Mouse (Mus musculus): ENCODE measurements at regions not wholly inside any gene's neighbourhood (a gene's known extent, or its start where the extent isn't known, plus 50 kb on each side); places are given as distances from the start of the nearest gene placed in this dataset.

GRCm38 (mm10) chr8:93591608-93592301, 56.1 kb upstream of the Ces5a start:
- DNase-seq = peak; percentile 88

DNA sequence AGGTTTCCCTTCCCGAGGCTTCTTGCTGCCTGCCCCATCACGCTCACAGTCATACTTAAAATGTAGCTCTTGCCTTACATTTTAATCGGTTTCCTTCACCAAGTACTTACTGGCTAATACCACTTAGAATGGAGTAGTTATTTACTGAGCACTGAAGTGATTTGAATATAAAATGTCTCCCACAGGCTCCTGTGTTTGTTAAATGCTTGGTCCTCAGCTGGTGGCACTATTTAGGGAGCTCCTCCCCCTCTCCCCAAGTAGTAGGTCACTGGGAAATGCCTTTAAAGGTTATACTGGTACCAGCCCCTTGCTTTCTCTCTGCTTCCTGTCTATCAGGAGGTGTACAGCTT, 56.6 kb upstream of the Ces5a start:
- no peak for DNase-seq

DNA sequence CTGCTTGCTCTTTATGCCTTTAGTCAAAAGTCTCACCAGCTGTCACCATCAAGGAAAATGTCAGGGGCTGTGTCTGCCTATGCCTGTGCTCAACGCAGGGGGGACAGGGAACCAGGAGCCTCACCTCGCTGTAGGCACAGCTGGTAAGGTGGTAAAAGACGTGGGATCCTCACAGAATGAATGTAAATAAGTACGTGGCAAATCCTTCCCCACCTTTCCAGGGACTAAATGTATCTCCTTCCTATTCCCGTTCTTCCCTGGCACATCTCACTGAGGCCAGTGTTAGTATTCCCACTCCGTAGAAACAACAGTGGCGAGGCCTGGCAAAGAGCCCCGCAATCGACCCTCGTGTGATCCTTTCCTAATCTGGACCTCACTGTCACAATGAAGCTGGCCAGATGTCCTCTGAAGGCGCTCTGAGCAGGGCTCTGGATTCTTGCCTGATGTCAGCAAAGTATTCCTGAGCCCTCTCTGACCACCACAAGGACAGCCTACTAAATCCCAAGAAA, 63.0 kb upstream of the Ces5a start:
- no peak for DNase-seq

DNA sequence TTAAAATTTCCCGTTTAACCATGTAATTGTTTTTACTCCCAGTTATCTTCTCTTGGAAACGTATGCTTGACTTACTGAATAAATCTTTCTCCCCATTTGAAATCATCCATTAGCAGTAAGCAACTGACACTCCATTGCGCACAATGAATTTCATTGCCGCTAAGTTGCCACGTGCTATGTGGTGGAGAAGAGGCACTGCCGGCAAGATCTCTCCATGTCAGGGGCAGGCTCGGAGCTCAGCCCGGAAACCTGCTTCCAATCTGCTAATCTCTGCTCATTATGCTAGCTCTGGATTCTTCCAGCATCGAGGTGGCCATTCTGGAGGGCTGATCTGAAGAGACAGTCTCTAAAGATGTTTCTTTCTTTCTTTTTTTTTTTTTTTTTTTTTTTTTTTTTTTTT, 63.7 kb upstream of the Ces5a start:
- no peak for DNase-seq

- DNase-seq = no peak
Observed at GRCm38 (mm10) chr8:93599776-93600175, 64.1 kb upstream of the Ces5a start.

GRCm38 (mm10) chr8:93626807-93627526, 91.3 kb upstream of the Ces5a start:
- DNase-seq = peak; percentile 72

- DNase-seq = no peak
Observed at GRCm38 (mm10) chr8:93627626-93628025, 92.0 kb upstream of the Ces5a start.

DNA sequence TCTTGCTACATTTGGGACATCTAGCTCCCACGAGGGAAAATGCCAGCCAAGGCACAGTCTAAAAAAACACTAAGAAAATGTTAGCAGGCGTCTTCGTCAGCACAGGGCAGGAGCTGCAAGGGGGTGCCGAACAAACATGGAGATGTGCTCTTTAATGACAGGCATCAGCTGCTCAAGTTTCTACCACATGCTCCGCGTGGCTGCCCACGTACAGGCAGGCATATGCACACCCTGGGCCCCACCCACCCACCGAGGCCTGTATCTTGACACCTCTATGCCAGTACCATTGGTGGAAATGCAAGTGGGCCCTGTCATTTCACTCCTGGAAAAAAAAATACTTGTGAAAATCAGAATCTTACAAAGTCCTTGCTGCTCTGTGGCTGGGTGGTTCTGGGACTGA, 97.3 kb upstream of the Ces5a start:
- no peak for DNase-seq

DNA sequence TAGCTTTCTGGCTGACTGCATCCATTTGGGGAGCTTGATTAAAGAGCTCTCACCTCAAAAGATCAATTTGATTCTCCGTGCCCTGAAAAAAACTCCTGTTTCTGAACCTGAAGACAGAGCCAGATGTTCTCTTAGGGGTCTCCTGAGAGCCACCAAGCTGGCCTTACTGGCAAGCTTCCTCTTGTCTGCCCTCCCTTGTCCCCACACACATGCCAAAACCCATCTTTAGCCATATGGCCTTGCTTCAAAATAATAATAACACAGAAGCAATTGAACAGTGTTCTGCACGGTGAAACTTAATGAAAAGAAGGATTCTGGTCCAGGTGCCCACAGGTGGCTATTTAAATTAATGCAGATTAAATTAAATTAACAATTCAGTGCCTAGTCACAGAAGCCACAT, 107.1 kb upstream of the Ces5a start:
- no peak for DNase-seq

DNA sequence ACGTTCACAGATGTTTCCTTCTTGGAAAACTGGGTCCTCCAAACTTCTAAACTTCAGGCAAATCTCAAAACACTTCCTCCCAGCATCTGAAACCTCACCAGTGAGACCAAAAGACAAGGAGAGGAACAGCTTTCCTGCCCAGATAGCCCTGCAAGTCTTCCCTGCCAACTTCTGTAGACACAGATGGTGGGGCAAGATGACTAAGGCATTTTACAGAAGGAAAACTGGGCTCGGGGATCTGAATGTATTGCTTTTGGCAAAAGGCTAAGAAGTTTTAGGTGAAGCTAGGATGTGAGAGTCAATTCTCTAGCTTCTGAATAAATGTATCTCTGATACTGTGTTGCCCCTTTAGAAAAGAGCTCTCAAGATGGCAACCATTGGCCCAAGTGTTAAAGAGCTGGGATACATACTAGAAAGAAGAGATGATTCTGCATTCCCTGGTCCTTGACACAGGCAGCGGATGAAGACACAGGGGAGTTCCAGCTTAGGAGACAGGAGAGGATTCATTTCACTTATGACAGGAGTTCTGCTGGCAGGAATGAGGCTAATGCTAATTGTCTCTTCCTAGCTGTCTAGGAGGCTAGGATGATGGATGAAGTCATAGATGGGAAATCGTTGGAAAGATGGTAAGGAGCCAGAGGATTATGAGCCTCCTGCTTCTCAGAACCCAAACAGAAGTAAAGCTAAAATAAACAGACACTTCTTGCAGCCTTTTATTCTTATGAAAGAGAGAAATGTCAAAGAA, 108.0 kb upstream of the Ces5a start:
- no peak for DNase-seq

DNA sequence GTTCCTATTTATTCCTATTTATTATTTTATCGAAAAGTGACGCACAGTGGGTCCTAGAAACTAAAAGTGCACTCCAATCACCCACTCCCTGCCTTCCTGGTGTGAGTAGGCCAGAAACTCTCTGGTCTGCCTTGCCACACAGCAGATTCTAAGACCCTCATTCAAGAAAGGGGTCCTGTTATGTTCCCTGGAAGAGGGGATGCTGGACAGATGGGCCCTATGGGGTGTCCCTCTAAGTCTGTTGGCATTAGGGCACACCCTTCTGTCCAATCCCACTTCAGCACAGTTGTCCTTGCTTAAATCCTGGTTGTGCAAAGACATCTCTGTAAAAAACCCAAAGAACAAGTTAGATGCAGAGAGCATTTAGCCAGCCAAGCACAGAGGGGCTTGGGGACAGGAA, 117.8 kb upstream of the Ces5a start:
- DNase-seq = no peak

- DNase-seq = peak; percentile 95
Observed at GRCm38 (mm10) chr8:93653913-93654705, 118.5 kb upstream of the Ces5a start.

- DNase-seq = no peak
Observed at GRCm38 (mm10) chr8:93655752-93656151, 120.1 kb upstream of the Ces5a start.

DNA sequence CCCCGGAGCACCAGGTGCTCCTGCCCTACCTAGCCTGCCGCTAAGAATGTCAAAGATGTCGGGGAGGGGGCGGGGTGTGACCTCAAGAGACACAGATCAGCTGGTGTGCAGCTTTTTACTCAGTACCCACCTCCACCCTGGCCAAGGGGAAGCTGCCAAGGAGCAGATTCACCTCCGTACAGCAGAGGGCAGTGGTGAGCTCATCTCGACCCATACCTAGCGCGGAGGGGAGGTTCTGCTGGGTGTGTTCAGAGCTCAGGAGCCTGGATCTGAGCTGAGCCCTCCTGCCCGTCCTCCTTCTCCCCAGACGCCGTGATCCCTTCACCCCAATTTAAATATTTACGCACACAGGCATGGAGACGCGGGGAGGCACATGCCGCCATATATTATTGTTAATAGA, 126.1 kb upstream of the Ces5a start:
- DNase-seq = peak; percentile 84

- DNase-seq = no peak
Observed at GRCm38 (mm10) chr8:93662219-93662618, 126.6 kb upstream of the Ces5a start.

GRCm38 (mm10) chr8:93663851-93664250, 128.2 kb upstream of the Ces5a start:
- DNase-seq = no peak

GRCm38 (mm10) chr8:93668306-93668705, 132.7 kb upstream of the Ces5a start:
- DNase-seq = no peak

DNA sequence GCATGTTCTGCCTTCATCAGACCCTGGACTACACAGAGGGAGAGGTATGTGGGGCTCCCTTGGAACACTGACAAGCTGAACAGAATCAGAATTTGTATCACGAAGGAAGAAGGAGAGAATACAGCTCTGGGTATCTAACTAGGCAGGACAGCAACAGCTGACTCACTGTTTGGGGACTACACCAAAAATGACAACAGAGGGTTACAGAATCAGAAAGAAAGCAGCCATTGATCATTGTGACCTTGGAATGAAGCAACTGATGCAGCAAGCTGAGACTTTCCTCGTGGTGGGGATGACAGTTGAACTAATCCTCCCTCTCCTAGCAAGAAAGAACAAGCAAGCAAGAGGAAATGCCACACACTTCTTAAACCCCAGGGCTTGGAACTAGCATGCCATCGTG, 135.0 kb upstream of the Gnao1 start:
- no peak for DNase-seq

- no peak for DNase-seq
Observed at GRCm38 (mm10) chr8:93683773-93684391, 125.9 kb upstream of the Gnao1 start.

DNA sequence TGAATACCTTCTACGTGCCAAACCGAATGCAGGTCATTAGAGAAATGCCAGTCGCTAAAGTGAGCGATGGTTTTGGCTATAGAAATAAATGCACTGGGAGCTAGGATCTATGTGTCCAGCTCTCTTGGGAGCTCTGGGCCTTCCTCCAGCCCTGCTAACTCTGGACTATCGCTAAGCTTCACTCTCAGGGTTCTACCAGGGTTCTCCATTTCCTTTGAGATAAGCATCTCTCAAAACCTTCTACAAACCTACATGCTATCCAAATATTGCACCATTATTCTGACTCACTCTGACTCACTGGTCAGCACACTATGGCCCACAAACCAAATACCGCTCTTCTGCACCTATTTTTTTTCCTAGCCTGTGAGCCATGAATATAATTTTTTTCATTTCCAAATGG, 125.4 kb upstream of the Gnao1 start:
- DNase-seq = no peak

DNA sequence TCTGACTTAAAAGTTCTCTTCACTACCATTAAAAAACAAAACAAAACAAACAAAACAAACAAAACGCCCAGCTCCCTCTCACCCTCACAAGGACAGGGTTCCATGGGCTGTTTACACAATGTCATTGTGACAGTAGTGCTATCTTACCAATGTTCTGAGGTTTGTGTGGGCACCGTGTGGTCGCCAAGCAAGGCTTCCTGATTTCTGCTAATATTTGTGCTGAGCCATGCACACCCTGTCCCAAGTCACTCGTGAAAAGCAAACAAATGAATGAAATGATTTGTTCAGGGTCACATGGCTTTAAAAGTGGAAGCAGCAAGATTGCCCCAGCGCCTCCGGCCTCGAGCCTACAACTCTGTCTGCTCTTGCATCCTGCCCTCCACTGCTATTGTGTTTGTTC, 120.9 kb upstream of the Gnao1 start:
- DNase-seq = no peak

GRCm38 (mm10) chr8:93689832-93690471, 119.8 kb upstream of the Gnao1 start:
- no peak for DNase-seq
